Mouse (Mus musculus) erythroid progenitor cell, adult 5-6 weeks (primary cell): ENCODE results near the gene Gm49388. TPM values are rescaled to one million over a fixed set of nuclear protein-coding genes. Genes with fewer than 3 reads are reported as not detected.
A peak's percentile ranks its signal among the peaks of the same experiment; 100 is the strongest.

ENCODE experiments used
- ATAC-seq: replicated peaks from 2 replicates; pipeline ENCODE4 v1.8.0; 2016; ENCODE audit warnings: moderate number of reproducible peaks, mild to moderate bottlenecking, moderate TSS enrichment, inconsistent platforms; ENCODE audit not compliant: poor library complexity, low FRiP score, severe bottlenecking
- total RNA-seq, 2 experiments: library from RNA; stranded (forward) in 1 of 2; stranded (reverse) in 1 of 2; fragments of 150-400 nt in 1 of 2; fragments of 186-747, 209-891 nt in 1 of 2; gene quantifications; 2 replicates each; pipeline versions ENCODE4 v1.2.3 to v1.2.4; 2015 to 2017; ENCODE audit warnings: low replicate concordance in 2 of 2

Gm49388 gene
- total RNA-seq (2015; ENCODE audit: low replicate concordance) (8.6 and 10.9 TPM in 2 replicates), total RNA-seq (2017; ENCODE audit: low replicate concordance) (4.5 and 10.7 TPM in 2 replicates)

DNA sequence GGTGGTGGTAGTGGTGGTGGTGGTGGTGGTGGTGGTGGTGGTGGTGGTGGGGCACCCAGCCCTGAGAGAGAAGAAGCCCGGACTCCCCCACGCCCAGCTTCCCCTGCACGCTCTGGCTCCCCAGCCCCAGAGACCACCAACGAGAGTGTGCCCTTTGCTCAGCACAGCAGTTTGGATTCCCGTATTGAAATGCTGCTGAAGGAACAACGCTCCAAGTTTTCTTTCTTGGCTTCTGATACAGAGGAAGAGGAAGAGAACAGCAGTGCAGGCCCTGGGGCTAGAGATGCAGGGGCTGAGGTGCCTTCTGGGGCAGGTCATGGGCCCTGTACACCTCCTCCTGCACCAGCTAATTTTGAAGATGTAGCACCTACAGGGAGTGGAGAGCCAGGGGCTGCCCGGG is at the start of gene Gm49388:
Gene Gm49388 (plus strand): TSS at position 301 of the 400 bp plus-strand sequence.
- ATAC-seq: no peak

DNA sequence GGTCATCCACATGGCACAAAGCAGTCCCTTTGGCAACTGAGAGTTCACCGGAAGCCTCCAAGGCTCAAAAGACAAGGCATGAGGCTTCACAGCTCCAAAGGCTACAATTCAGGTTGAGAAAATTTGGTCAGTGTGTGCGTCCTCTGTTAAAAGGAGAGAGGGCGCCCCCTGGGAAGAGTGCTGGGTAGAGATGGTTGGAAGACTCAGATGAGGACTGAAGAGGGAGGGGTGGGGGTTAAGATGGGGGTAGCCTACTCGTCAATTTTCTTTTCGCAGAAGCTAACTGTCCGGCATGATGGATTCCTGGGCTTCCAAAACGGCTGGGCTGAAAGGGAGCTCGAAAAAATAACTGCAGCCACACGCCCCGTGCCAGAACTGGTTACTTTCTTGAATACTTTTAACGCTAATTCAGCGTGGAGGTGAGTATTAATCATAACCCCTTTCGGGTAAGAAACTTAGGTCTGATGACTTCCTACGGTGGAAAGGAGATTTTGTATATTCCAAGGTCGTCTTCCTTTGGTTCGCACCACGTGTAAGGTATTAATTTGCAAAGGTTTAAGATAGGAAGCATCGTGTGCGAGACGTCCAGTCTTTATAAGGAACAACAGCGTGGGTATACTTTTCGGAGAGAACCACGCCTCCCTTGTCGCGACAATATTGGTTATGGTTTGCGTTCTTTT is 40.9 kb upstream of the Gm49388 start, which contains the start of gene Fbxl19:
Gene Fbxl19 (plus strand): TSS at position 178 of the 680 bp plus-strand sequence.
- no peak for ATAC-seq

DNA sequence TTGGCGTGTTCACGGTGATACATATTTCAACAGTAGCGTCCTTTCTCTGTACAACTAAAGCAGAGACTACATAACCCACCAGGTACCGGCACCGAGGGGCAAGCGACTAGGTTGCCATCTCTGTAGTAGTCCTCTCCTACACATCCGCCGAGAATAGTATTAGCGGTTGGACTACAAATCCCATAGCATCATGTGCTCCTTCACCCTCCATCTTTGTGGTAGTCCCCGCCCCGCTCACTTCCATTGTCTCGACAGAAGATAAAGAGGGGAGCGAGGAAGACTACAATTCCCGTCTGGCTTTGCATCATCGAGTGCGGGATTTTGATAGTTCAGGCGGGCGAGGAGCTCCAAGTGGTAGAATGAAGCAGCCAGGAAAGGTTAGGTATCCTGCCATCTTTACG is 40.2 kb upstream of the Gm49388 start:
- peak; percentile 78 for ATAC-seq

DNA sequence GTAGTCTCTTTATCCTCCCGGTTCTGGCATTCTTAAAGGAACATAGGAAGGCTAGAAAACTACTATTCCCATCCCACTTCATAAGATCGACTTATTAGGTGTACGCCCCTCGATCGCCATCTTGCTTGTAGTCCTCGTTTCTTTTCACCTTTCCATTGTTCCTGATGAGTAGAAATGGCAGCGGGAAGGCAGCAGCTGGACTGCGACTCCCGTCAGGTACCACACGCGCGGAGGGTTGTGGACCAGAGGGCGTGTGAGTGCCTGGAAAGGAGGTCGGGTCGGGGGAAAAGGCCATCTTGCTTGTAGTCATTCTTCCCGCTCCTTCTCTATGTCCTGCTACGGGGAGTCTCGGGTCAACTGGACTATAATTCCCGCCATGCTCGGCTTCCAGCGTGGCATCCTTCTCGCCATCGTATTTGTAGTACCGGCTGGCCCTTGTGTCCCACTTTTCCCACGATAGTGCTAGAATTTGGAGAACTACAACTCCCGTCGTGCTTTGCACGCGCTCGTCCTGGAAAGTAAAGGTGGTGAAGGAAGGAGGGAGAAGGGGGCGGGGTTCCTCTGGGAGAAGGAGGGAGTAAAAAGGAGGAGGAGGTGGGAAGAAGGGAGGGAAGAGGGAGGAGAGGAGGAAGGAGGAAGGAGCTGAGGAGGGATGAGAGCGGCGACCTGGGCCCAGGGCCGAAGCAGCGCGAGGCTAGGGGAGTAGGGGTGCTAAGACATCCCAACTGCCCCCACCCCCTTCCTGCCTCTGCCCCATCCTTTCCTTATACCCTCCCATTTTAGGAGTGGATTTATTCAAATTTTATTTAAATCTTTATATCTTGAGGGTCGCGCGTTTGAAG is 39.5 kb upstream of the Gm49388 start:
- ATAC-seq: peak; percentile 72

DNA sequence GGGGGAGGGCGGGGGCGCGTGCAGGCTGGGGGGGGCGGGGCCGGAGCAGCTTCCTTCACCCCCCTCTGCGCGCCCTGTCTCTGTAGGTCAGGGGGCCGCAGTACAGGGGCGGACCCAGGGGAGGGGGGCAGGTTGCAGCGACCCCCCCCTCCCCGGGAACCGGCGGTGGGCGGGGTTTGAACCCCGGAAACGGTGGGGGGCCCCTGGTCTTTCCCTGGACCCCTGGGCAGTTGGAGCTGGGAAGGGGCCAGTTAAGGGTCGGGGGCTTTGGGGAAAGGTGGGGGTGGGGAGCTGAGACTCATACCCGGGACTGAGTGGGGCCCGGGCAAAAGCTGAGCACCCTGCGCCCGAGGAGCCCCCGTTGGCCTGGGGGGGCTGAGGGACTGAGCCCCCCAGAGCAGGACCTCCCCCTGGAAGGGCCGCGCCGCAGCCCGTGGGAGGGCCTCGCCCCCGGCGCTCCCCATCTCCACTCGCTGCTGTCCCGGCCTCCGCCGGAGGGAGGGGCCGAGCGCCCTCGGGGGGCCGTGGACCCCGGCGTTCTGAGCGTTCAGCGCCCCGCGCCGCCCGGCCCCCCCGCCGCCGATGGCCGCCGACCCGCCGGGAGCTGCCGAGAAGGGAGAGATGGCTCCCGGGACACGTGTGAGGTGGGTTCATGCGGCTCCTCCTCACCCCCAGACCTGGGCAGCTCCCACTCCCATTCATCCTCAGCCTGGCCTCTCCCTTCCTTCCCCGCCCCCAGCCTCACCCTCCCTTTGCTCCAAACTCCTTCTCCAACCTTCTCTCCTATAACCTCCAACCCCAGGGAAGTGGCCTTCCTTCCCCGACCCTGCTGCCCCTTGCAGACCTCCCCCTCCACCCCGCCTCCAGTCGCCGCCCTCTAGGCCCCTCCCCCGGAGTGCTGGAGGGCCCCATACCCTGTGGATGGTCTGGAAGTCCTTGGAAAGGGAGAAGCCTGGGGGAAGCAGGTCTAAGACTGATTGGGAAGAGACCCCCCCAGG is 38.6 kb upstream of the Gm49388 start:
- ATAC-seq: no peak

DNA sequence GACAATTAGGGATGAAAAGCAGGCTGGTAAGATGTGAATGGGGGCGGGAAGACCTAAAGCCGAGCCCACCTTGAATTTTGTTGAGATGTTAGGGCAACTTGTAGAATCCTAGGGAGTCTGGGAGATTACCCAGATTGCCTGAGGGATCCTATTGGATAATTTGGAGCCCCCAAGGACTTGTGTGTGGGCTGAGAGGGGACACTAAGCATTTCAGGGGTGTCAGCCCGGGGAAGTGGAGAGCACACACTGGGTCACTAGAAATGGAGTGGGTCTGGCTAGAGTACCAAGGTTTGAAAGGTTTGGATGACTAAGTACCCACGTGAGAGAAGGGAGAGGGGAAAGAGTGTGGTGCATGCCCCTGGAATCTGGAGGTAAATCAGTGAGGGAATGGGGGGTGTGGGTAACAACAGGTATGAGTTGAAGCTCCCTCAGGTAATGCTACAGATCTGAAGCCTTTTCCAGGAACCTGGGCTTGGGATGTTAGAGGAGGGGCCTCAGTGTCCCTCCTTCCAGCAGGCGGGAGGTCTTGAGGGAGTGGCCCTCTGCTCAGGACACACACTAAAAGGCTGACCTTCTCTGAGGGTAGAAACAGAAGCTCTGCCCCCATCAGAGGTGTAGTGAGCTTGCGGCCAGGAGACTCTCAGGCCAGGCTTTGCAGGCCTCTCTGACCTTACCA is 37.7 kb upstream of the Gm49388 start:
- ATAC-seq: no peak

DNA sequence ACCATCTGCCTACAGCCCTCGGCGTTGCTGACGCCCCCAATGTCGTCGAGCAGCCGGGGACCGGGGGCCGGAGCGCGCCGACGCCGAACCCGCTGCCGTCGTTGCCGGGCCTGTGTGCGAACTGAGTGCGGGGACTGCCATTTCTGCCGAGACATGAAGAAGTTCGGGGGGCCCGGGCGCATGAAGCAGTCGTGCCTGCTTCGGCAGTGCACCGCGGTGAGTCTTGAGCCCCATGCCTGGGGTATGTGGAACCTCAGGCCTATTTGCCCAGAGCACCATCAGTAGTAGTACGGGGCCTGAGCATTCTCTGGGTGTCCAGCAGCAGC is 37.2 kb upstream of the Gm49388 start:
- no peak for ATAC-seq

DNA sequence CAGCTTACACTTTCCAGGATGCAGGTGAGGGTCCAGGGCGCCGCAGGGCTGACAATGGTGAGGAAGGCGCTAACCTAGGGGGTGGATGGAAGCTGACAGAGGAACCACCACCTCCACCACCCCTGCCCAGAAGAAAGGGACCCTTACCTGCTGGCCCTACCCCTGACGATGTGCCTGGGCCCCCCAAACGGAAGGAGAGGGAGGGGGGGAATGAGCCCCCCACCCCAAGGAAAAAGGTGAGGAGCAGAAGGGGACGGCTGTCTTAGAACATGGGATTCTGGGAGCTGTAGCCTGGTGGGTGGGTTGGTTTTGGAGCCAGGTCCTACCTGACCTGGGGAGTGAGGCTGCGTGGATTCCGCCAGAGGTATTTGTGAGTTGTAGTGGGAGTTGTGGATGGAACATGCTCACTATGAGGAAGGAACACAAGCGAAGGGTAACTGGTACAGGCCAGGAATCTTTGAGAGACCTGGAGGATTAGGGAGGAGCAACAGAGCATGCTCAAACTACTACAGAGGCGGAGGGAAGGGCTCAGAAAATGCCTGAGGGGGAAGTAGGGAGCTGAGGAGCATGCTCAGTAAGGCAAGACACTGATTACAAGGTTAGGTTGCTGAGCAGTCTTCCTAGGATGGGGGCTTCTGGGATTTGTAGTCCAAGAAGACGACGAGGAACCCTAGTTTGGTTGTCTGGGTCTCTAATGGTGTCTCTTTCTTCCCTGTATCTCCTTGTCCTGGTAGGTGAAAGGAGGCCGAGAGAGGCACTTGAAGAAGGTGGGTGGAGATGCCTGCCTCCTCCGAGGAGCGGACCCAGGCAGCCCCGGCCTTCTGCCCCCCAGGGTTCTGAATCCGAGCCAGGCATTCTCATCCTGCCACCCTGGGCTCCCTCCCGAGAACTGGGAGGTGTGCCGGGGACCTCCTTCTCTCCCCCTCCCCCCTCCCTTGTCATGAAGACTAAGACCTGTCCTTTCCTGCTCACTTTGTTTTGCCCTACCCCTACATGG is 35.0 kb upstream of the Gm49388 start:
- no peak for ATAC-seq

DNA sequence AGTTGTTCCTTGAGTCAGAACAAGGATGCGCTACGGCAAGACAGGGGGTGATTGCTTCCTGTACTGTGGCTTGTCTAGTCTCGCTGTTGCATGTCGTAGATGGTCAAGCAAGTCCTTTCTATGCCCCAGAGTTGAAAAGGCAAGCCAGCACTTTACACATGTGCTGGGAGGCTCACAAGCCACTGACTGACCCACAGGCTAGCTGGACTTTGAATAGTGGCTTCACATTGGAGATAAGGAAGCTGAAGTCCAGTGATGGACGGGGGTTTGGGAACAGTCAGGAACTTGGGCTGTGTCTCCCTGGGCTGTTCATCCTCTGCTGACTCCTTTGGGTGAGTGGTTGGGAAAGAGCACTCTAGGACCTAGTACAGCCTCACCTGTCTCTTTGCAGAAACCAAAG is 33.8 kb upstream of the Gm49388 start:
- no peak for ATAC-seq

DNA sequence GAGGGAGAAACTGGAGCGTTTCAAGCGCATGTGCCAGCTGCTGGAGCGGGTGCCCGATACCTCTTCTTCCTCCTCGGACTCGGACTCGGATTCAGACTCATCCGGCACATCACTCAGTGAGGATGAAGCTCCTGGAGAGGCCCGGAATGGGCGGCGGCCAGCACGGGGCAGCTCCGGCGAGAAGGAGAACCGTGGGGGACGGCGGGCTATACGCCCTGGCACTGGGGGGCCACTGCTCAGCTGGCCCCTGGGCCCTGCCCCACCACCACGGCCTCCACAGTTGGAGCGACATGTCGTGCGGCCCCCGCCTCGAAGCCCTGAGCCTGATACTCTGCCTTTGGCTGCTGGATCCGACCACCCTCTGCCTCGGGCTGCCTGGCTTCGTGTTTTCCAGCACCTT is 33.3 kb upstream of the Gm49388 start:
- no peak for ATAC-seq

DNA sequence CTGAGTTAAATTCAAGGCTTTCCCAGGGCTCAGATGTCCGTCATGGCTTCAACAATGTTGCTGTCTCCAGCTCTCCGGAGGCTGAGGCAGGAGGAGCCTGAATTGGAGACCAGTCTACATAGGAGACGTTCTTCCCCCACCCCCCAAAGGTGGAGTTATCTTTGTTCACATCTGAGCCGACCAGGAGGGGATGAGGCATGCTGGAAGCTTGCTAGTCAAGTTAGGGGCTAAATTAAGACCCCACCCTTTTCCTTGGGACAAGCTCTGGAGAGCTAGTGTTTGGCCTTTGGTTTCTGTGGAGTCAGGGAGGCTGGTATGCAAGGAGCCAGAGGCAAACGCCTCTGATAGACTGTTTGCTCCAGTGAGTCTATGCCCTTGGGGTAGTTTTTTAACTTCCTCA is 32.2 kb upstream of the Gm49388 start:
- ATAC-seq: no peak

DNA sequence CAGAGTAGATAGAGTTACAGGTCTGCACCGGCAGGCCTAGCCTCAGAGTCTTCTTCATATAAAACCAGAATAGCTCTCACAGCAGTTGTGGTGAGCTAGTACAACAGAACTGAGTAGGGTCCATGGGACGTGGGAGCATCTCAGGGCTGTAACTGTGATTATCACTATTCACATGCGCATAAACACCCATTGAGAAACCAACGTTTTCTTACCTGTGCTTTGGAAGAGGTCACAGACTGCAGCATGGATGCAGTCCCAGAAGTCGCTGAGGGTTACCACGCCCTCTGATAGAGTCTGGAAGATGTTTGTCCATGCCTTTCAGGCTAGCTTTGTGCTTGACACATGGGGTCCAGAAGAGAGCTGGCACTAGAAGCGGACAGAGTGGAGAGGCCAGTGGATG is 31.7 kb upstream of the Gm49388 start:
- no peak for ATAC-seq

DNA sequence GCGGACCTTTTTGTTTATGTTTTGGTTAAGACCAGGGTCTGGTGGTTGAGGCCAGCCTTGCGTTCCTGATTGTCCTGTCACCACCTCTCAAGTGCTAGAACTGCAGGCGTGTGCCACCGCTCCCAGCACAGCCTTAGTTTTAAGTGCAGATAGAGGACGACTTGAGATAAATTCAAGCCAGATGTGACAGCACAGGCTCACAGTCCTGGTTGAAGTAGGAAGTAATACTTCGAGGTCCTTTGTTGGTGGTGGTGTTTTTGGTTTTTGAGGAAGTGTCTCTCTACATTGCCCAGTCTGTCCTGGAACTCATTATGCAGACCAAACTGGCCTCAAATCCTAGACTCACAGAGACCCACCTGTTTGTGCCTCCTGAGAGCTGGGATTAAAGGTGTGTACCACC is 25.7 kb upstream of the Gm49388 start:
- no peak for ATAC-seq

DNA sequence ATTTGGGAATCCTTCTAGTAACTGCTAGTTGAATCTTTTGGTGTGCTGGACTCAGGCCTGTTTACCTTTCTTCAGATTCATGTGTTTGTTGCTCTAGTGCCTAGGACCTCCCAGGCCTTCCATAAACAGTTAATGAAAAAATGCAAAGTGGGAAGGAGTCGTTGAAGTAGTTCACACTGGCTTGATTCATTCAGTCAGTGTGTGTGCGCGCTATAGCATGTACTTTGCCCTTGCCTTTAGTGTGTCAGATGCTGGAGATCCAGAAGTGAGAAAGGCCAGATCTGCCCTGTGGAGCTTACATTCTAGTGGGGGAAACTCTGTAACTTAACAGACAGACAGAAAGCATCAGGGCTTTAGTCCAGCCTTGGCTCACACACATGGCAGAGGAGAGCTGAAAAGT is 24.9 kb upstream of the Gm49388 start:
- no peak for ATAC-seq

DNA sequence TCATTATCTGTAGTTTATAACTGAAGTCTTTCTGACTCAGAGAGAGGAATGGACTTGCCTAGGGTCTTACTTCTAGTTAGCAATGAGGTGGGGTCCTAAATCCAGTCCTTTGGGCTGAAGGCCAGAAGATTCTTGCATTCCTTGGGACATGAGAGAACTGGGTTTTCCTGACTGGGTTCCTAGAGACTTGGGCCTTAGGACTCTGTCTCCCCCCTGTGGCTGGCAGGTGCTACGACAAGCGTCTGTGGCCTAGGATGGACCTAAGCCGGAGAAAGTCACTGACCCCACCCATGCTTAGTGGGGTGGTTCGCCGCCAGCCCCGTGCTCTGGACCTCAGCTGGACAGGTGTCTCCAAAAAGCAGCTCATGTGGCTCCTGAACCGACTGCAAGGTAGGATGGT is 24.4 kb upstream of the Gm49388 start:
- ATAC-seq: peak; percentile 94

DNA sequence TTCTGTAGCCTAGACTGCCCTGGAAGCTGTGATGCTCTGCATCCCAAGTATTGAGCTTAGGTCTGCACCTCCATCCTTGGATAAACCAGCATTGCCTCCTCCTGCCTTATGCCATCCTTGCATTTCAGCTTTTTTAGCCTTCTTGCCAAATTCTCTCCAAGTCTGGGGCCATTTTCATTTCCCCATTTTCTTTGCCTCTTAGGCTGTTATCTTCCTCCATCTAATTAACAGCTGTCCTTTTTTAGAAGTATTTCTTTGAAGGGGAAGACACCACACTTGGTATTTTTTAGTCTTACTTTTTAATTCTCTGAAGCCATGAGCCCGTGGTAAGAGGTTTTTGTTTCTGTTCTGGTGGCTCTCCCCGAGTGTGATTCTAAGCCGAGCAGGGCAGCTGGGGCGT is 21.8 kb upstream of the Gm49388 start:
- no peak for ATAC-seq

DNA sequence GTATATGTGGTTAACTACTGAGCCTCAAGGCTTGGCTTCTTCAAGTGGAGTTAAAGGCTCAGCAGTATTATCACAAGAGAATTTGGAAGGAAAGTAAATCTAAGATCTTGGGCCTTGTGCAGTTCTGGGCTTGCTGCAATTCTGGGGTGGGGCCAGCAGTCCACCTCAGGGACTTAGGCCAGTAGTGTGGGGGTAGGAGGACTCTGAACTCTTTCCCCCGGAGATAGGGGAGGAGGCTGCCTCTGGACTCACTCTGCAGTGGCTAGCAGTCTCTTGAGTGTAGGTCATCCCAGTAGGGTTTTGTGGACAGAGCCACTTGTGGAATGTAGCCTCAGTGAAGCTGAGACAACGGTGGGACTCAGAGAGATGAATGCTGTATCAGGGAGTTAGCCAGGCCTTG is 19.7 kb upstream of the Gm49388 start:
- ATAC-seq: no peak

DNA sequence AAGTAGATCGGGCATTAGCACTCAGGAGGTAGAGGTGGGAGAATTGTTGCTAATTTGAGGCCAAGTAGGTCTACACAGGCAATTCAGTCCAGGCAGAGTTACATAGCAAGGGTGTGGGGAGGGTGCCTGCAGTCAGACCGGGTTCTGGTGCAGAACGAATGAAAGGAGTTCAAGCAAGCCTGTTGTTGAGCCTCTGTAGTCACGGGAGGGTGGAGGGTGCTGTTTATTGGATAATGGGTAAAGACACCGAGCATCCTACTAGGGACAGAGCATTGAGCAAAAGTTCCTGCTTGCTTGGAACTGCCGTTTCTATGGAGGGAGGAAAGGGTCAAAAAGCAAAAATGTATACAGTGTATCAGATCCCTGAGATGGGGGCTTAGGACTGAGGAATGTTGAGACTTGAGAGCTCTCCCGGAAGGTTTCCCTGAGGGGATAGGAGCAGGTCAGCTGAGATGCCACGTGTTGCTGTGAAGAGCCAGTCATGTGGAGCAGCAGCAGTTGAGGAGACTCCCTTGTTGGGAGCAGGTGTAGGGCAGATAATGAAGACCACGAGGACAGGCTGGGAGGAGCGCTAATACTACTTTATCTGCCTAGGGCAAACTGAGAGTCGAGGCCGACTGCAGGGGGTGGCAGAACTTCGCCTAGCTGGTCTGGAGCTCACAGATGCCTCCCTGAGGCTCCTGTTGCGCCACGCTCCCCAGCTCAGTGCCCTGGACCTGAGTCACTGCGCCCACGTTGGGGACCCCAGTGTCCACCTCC is 18.4 kb upstream of the Gm49388 start:
- ATAC-seq: peak; percentile 88
